Mouse (Mus musculus) liver, embryonic 14.5 days (tissue): ENCODE data around the gene Fen1.

Source experiments
- CTCF ChIP-seq: IDR thresholded peaks from 2 replicates; pipeline ENCODE4 v1.5.1; 2016; ENCODE audit warnings: antibody characterized with exemption, low read depth, control low read depth
- EP300 ChIP-seq: IDR thresholded peaks from 2 replicates; pipeline ENCODE4 v1.6.1; 2016; ENCODE audit warnings: antibody characterized with exemption, low read depth

GRCm38 (mm10) chr19:10183299-10183983 lies 20.5 kb downstream of the Fen1 start:
- TF ChIP-seq CTCF (no peak), EP300 (no peak)
